Mouse (Mus musculus) WW6 (cell line): ENCODE results near the gene Dnajc16.
A peak's percentile ranks its signal among the peaks of the same experiment; 100 is the strongest.

Experiments
- DNase-seq: peaks from one replicate; pipeline ENCODE4 v3.0.0-alpha.2; 2013; ENCODE audit warnings: low read depth, low spot score

Gene Dnajc16

GRCm38 (mm10) chr4:141725277-141725676 lies 65.5 kb downstream of the Dnajc16 start:
- no peak for DNase-seq

- DNase-seq, result no peak
Measured at GRCm38 (mm10) chr4:141724594-141724993, 66.1 kb downstream of the Dnajc16 start.

- DNase-seq, result no peak
Measured at GRCm38 (mm10) chr4:141723673-141724068, 67.1 kb downstream of the Dnajc16 start.

DNA sequence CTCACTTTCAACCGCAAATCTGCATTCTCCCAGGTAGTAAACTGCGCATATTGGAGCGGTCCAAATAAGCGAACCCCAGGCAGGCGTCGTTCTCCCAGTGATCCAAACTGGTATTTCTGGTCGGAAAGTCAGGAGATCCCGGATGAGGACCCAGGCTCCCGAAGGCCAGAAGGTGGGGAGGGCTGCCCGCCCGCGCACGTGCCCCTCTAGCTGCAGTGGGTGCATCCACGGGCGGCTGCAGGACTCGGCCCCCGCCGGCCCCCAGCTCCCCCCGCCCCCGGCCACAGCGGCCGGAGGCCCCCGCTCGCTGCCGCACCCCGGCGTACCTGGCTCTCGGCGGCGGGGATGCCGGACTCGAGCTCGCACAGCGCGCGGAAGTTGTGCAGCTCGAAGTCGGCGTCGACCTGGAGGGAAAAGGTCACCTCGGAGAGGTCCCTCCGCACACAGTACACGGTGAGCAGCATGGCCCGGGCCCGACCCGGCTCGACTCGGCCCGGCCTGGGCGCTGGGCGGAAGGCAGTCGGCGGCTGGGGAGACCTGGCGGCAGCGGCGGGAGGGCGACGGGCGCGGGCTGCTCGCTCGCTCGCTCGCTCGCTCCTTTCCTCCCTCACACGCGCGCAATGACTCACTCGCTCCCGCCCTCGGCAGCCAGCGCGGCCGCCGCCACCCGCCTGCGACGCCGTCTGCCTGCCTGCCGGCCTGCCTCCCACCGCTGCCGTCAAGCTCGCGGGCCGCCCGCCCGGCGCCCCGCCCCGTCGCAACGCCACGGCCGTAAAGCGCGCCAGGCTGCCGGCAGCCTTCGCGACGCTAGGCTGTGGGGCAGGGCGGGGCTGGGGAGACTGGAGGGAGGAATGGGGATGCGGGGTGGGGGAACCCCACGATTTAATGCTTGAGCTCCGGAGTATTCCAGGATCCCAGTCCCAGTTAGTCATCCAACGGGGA lies 67.7 kb downstream of the Dnajc16 start, which contains the start of gene Ddi2:
TSS of gene Ddi2 (minus strand) at position 689 of the 942 bp plus-strand sequence.
- peak; percentile 55 for DNase-seq

DNA sequence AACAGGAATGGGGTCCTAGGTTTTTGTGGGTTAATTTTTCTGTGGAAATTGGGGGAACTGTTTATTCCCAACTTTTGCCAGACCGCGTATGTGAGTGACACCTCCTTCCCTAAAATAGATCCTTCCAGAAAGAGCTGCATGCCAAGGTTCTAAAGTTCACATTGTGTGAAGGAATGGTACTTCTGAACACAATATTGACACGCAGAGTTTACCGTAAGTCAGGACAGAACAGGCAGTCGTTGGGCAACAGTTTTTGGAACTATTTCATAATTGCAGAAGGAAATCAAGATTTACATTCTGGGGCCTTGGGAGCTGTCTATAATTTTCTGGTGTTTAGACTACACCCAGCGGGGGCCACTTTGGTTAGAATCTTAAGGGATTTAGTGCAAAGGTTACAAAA lies 68.8 kb downstream of the Dnajc16 start:
- no peak for DNase-seq

DNA sequence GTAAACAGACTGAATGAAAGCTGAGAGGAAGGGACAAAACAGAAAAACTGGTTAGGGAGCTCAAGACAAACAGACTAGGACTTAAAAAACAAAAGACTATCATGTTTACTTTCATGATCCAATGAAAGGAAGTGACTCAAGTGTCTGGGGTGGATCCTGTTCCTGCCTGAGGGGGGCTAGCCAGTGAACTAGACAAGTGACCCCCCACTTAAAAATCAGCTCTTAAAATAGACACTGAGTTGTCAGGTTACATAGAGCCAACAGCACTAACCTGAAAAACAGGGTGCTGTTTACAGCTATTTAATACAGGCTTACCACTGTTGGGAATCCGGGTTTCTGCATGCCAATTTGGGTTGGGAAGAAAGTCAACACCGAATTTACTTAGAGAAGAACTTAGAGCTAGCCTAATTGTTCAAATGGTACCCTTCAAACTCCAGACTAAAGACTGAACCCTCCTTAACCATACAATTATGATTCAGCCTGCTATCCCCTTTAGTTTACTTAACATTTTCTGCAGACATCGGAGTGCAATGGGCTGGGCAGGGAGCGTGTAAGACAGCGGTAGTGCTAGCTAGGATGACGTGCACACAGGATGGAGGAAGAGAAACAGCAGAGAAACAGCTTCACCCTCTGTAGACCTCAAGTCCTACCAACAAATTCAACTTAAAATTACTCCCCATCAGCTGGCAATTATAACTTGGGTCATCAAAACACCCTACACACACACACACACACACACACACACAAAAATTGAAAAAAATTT lies 69.8 kb downstream of the Dnajc16 start:
- no peak for DNase-seq

DNA sequence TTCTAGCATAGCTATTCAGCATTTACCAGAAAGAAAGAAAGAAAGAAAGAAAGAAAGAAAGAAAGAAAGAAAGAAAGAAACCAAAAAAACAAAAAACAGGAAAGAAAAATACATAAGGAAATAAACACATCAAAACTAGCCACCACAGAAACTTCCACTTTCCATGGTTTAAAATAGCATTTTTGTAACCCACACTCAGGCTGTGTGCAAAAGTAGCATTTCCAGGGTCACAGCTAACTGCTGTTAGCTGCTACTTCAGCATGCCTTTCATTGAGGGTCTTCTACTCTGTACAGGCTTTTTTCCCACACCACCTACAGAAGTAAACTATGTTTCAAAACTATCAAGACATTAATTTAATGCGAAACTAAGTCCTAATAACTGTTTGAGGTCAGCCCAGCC lies 71.4 kb downstream of the Dnajc16 start:
- no peak for DNase-seq

DNA sequence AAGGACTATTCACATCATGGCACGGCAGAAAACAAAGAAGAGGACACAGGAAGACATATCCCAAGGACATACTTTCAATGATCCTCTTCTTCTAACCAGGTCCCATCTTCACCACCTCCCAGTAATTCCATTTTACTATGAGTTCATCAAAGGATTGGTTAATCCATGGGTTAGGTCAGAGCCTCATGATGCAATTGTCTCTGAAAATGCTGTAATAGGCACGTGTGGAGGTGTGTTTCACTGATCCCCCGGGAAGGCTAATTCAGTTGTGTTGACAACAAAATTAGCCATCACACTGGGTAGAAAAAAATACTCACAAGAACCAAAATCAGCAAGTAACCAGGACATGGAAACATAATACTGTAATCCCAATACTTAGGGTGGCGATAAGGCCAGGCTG lies 73.1 kb downstream of the Dnajc16 start:
- DNase-seq, result no peak

DNA sequence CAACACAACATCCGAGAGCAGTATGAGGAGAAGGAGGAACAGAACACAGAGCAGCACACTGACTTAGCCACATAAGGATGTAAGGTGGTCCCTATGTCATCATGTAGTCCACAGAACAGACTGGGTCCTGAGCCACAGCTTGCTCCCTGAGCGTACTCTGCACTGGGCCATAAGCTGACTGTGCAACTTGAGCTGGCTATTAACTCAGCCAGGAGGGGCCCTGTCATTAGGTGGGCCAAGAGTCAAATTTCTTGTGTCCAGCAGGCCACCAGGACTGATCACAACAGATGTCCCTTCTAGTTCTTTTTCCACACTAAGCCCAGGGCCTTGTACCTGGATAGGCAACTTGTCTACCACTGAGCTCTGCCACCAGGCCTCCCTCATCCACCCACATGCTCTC lies 75.7 kb downstream of the Dnajc16 start:
- no peak for DNase-seq

GRCm38 (mm10) chr4:141713598-141714142 lies 77.1 kb downstream of the Dnajc16 start:
- no peak for DNase-seq

DNA sequence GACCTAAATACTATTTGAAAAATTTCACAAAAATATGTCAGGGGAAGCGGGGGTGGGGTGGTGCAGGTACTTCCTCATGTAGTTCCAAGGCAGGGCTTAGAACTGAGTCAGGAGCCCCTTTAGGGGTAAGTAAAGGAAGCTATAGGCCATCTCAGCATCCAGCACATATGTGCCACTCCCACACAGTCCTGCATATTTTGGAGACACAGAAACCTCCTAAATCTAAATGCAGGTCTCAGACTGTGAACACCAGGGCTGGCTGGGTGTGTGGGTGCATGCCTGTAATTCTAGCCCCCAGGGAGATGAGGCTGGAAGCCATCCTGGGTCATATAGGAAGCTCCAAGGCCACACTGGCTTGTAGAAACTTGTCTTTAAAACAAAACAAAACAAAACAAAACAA lies 79.5 kb downstream of the Dnajc16 start:
- DNase-seq, result no peak
